Mouse (Mus musculus): Measurements from ENCODE around the gene Srgap1. TPM values are rescaled to one million over a fixed set of nuclear protein-coding genes. Genes with fewer than 3 reads are reported as not detected.

Gene Srgap1
- polyA plus RNA-seq, 1 experiment from 2014 or later = 11.6 TPM

GRCm38 (mm10) chr10:121869941-121870340 lies 177.2 kb downstream of the Srgap1 start:
- peaks cover 13% of the 10 kb centered on the region; the same call in 1 of the 2 replicates for H3K36me3 ChIP-seq (ENCODE audit: control insufficient read depth, insufficient read depth, low read length)
- WGBS = 91% methylated on average over 8 of the region's 8 CpGs
- no peaks in the 10 kb centered on the region for H3K9me3 ChIP-seq (ENCODE audit: control insufficient read depth, low read length)
- H3K4me2 ChIP-seq = no peak overlapping the region
- ATAC-seq (ENCODE audit: low FRiP score) (no peak), DNase-seq (ENCODE audit: low spot score, missing footprints) (no peak)
- no peak overlapping the region for H3K4me3 ChIP-seq (ENCODE audit: low read depth, low read length)
- H3K27me3 ChIP-seq (ENCODE audit: control insufficient read depth, insufficient read depth, low read length) = no peaks in the 10 kb centered on the region
- no peak overlapping the region for H3K27ac ChIP-seq (ENCODE audit: low read depth, low read length)
- no peaks in the 10 kb centered on the region for H3K4me1 ChIP-seq (ENCODE audit: control insufficient read depth, insufficient read depth, low read length)
- H3K9ac ChIP-seq (ENCODE audit: low read length) = no peak overlapping the region

GRCm38 (mm10) chr10:121868255-121868654 lies 178.9 kb downstream of the Srgap1 start:
- no peak overlapping the region for H3K9ac ChIP-seq (ENCODE audit: low read length)
- H3K36me3 ChIP-seq (ENCODE audit: control insufficient read depth, insufficient read depth, low read length) = peaks cover 13% of the 10 kb centered on the region; the same call in 1 of the 2 replicates
- H3K27ac ChIP-seq (ENCODE audit: low read depth, low read length) = no peak overlapping the region
- H3K9me3 ChIP-seq (ENCODE audit: control insufficient read depth, low read length) = no peaks in the 10 kb centered on the region
- DNase-seq (ENCODE audit: low spot score, missing footprints) = no peak
- no peak overlapping the region for H3K4me3 ChIP-seq (ENCODE audit: low read depth, low read length)
- H3K27me3 ChIP-seq (ENCODE audit: control insufficient read depth, insufficient read depth, low read length) = no peaks in the 10 kb centered on the region
- WGBS = 96% methylated on average over 3 of the region's 3 CpGs
- H3K4me2 ChIP-seq = no peak overlapping the region
- ATAC-seq (ENCODE audit: low FRiP score) = no peak
- no peaks in the 10 kb centered on the region for H3K4me1 ChIP-seq (ENCODE audit: control insufficient read depth, insufficient read depth, low read length)

GRCm38 (mm10) chr10:121865503-121866239 lies 181.4 kb downstream of the Srgap1 start:
- DNase-seq (ENCODE audit: low spot score, missing footprints) (no peak), ATAC-seq (ENCODE audit: low FRiP score) (no peak)
- WGBS = 71% methylated on average over 18 of the region's 18 CpGs
- Histone ChIP-seq H3K27ac (ENCODE audit: low read depth, low read length) (no peak overlapping the region), H3K27me3 (ENCODE audit: control insufficient read depth, insufficient read depth, low read length) (no peaks in the 10 kb centered on the region), H3K4me2 (no peak overlapping the region), H3K9me3 (ENCODE audit: control insufficient read depth, low read length) (no peaks in the 10 kb centered on the region), H3K36me3 (ENCODE audit: control insufficient read depth, insufficient read depth, low read length) (peaks cover 13% of the 10 kb centered on the region; the same call in 1 of the 2 replicates), H3K9ac (ENCODE audit: low read length) (no peak overlapping the region), H3K4me1 (ENCODE audit: control insufficient read depth, insufficient read depth, low read length) (peaks cover 2% of the 10 kb centered on the region; the same call in 1 of the 2 replicates), H3K4me3 (ENCODE audit: low read depth, low read length) (no peak overlapping the region)

- Histone ChIP-seq H3K4me3 (ENCODE audit: low read depth, low read length) (no peak overlapping the region), H3K36me3 (ENCODE audit: control insufficient read depth, insufficient read depth, low read length) (no peaks in the 10 kb centered on the region), H3K4me1 (ENCODE audit: control insufficient read depth, insufficient read depth, low read length) (peaks cover 11% of the 10 kb centered on the region), H3K9me3 (ENCODE audit: control insufficient read depth, low read length) (no peaks in the 10 kb centered on the region), H3K27ac (ENCODE audit: low read depth, low read length) (no peak overlapping the region), H3K27me3 (ENCODE audit: control insufficient read depth, insufficient read depth, low read length) (no peaks in the 10 kb centered on the region), H3K4me2 (no peak overlapping the region), H3K9ac (ENCODE audit: low read length) (no peak overlapping the region)
- ATAC-seq (ENCODE audit: low FRiP score) (no peak), DNase-seq (ENCODE audit: low spot score, missing footprints) (no peak)
- WGBS = 59% methylated on average over 2 of the region's 2 CpGs
Measured at GRCm38 (mm10) chr10:121860924-121861323, 186.2 kb downstream of the Srgap1 start.

GRCm38 (mm10) chr10:121859803-121860571 lies 187.1 kb downstream of the Srgap1 start:
- Histone ChIP-seq H3K36me3 (ENCODE audit: control insufficient read depth, insufficient read depth, low read length) (no peaks in the 10 kb centered on the region), H3K4me1 (ENCODE audit: control insufficient read depth, insufficient read depth, low read length) (peaks cover 11% of the 10 kb centered on the region), H3K4me2 (no peak overlapping the region), H3K9ac (ENCODE audit: low read length) (no peak overlapping the region), H3K27ac (ENCODE audit: low read depth, low read length) (no peak overlapping the region), H3K9me3 (ENCODE audit: control insufficient read depth, low read length) (no peaks in the 10 kb centered on the region), H3K4me3 (ENCODE audit: low read depth, low read length) (no peak overlapping the region), H3K27me3 (ENCODE audit: control insufficient read depth, insufficient read depth, low read length) (no peaks in the 10 kb centered on the region)
- DNase-seq (ENCODE audit: low spot score, missing footprints) (peak; percentile 88), ATAC-seq (ENCODE audit: low FRiP score) (0 out of 2 replicates have a peak, but pooled peaks have one; percentile 40)
- 67% methylated on average over 10 of the region's 10 CpGs for WGBS

- H3K9me3 ChIP-seq (ENCODE audit: control insufficient read depth, low read length) = no peaks in the 10 kb centered on the region
- no peak overlapping the region for H3K9ac ChIP-seq (ENCODE audit: low read length)
- peaks cover 11% of the 10 kb centered on the region for H3K4me1 ChIP-seq (ENCODE audit: control insufficient read depth, insufficient read depth, low read length)
- WGBS = 84% methylated on average over 2 of the region's 2 CpGs
- no peak overlapping the region for H3K4me2 ChIP-seq
- H3K27me3 ChIP-seq (ENCODE audit: control insufficient read depth, insufficient read depth, low read length) = no peaks in the 10 kb centered on the region
- ATAC-seq (ENCODE audit: low FRiP score) (no peak), DNase-seq (ENCODE audit: low spot score, missing footprints) (no peak)
- H3K36me3 ChIP-seq (ENCODE audit: control insufficient read depth, insufficient read depth, low read length) = no peaks in the 10 kb centered on the region
- no peak overlapping the region for H3K27ac ChIP-seq (ENCODE audit: low read depth, low read length)
- H3K4me3 ChIP-seq (ENCODE audit: low read depth, low read length) = no peak overlapping the region
Measured at GRCm38 (mm10) chr10:121858911-121859310, 188.2 kb downstream of the Srgap1 start.

GRCm38 (mm10) chr10:121858086-121858485 lies 189.0 kb downstream of the Srgap1 start:
- Histone ChIP-seq H3K4me2 (no peak overlapping the region), H3K4me3 (ENCODE audit: low read depth, low read length) (no peak overlapping the region), H3K27me3 (ENCODE audit: control insufficient read depth, insufficient read depth, low read length) (no peaks in the 10 kb centered on the region), H3K9me3 (ENCODE audit: control insufficient read depth, low read length) (no peaks in the 10 kb centered on the region), H3K36me3 (ENCODE audit: control insufficient read depth, insufficient read depth, low read length) (no peaks in the 10 kb centered on the region), H3K9ac (ENCODE audit: low read length) (no peak overlapping the region), H3K4me1 (ENCODE audit: control insufficient read depth, insufficient read depth, low read length) (peaks cover 11% of the 10 kb centered on the region), H3K27ac (ENCODE audit: low read depth, low read length) (no peak overlapping the region)
- ATAC-seq (ENCODE audit: low FRiP score) = no peak
- no peak for DNase-seq (ENCODE audit: low spot score, missing footprints)
- 88% methylated on average over 1 of the region's 1 CpGs for WGBS

- H3K9ac ChIP-seq (ENCODE audit: low read length) = no peak overlapping the region
- no peak overlapping the region for H3K4me3 ChIP-seq (ENCODE audit: low read depth, low read length)
- WGBS = 80% methylated on average over 7 of the region's 7 CpGs
- H3K4me1 ChIP-seq (ENCODE audit: control insufficient read depth, insufficient read depth, low read length) = peaks cover 9% of the 10 kb centered on the region
- no peaks in the 10 kb centered on the region for H3K27me3 ChIP-seq (ENCODE audit: control insufficient read depth, insufficient read depth, low read length)
- H3K4me2 ChIP-seq = no peak overlapping the region
- H3K27ac ChIP-seq (ENCODE audit: low read depth, low read length) = no peak overlapping the region
- ATAC-seq (ENCODE audit: low FRiP score) (no peak), DNase-seq (ENCODE audit: low spot score, missing footprints) (no peak)
- H3K36me3 ChIP-seq (ENCODE audit: control insufficient read depth, insufficient read depth, low read length) = no peaks in the 10 kb centered on the region
- H3K9me3 ChIP-seq (ENCODE audit: control insufficient read depth, low read length) = no peaks in the 10 kb centered on the region
Measured at GRCm38 (mm10) chr10:121855863-121856446, 191.2 kb downstream of the Srgap1 start.

GRCm38 (mm10) chr10:121853385-121853808 lies 193.7 kb downstream of the Srgap1 start:
- DNase-seq (ENCODE audit: low spot score, missing footprints) (no peak), ATAC-seq (ENCODE audit: low FRiP score) (no peak)
- Histone ChIP-seq H3K27me3 (ENCODE audit: control insufficient read depth, insufficient read depth, low read length) (no peaks in the 10 kb centered on the region), H3K9me3 (ENCODE audit: control insufficient read depth, low read length) (no peaks in the 10 kb centered on the region), H3K4me1 (ENCODE audit: control insufficient read depth, insufficient read depth, low read length) (no peaks in the 10 kb centered on the region), H3K27ac (ENCODE audit: low read depth, low read length) (no peak overlapping the region), H3K4me3 (ENCODE audit: low read depth, low read length) (no peak overlapping the region), H3K36me3 (ENCODE audit: control insufficient read depth, insufficient read depth, low read length) (no peaks in the 10 kb centered on the region), H3K4me2 (no peak overlapping the region), H3K9ac (ENCODE audit: low read length) (no peak overlapping the region)
- WGBS = 44% methylated on average over 14 of the region's 14 CpGs
